Mouse (Mus musculus): Measurements from ENCODE around the gene Nck2.

GRCm38 (mm10) chr1:43445170-43446088 is 1.1 kb downstream of the Nck2 start:
- no peak for TF ChIP-seq POLR2A (IDR thresholded peaks at IDR 0.05; ENCODE audit: borderline replicate concordance, control insufficient read depth, low read depth, low read length)
- no peak for TF ChIP-seq CTCF (IDR thresholded peaks at IDR 0.05; ENCODE audit: control insufficient read depth, insufficient read depth, low read length)

Measured in bone marrow, adult 2 months (tissue).